Mouse (Mus musculus): Measurements from ENCODE around the gene Dnal4. TPM values are rescaled to one million over a fixed set of nuclear protein-coding genes. Genes with fewer than 3 reads are reported as not detected.
"Not testable (repeated sequence)": the region's sequence is repeated elsewhere in the genome, so short reads cannot be mapped to it uniquely, and the experiment has no call there.

Dnal4 gene
- polyA plus RNA-seq, 1 experiment = 66.8 TPM

DNA sequence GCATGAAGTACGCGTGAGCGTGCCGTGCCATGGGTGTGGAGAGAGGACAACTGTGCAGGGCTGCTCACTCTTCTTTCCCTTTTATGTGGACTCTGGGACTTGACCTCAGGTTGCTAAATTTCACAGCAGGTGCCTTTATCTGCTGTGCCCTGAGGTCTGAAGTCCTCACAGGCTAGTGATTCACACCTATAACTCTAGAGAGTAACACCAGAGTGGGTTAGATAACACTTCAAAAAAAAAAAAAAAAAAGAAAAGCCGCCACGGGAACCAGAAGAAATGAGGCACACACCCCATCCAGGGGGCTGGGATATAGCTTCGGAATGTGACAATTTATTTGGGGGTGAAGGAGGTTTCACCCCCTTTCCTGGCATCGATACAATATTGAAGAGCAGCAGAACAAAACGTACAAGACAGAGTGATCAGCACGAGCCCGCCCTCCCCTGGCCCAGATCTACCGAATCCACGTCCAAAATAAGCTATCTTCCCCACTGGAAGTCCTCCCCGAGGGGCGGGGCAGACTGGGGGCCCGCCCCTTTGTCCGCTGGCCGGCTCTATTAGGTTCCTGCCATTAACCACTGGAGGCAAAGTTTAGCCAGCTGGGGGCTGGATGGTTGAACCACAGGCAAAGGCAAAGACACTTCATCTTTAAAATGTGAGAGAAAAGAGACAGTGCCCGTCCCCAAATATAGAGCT, 46.1 kb upstream of the Dnal4 start:
- no peaks in the 10 kb centered on the region for H3K79me2 ChIP-seq (ENCODE audit: control insufficient read depth, insufficient read depth)
- H3K4me3 ChIP-seq = no peak overlapping the region
- TF ChIP-seq MYOD1 (IDR thresholded peaks at IDR 0.05; ENCODE audit: control insufficient read depth in 1 of 3, insufficient read length in 2 of 3, low read depth in 2 of 3) (no peak), USF1 (IDR thresholded peaks at IDR 0.05; ENCODE audit: low read depth) (no peak), POLR2AphosphoS2 (IDR thresholded peaks at IDR 0.05; ENCODE audit: insufficient read length, low read depth) (no peak)
- H3K36me3 ChIP-seq (ENCODE audit: control insufficient read depth, insufficient read depth) = no peaks in the 10 kb centered on the region
- H3K27me3 ChIP-seq (ENCODE audit: control insufficient read depth, insufficient read depth, insufficient read length) = no peaks in the 10 kb centered on the region
- H3K4me2 ChIP-seq (ENCODE audit: low read depth) = no peak overlapping the region
- no peak overlapping the region for H3ac ChIP-seq (ENCODE audit: control insufficient read depth, insufficient read length)

DNA sequence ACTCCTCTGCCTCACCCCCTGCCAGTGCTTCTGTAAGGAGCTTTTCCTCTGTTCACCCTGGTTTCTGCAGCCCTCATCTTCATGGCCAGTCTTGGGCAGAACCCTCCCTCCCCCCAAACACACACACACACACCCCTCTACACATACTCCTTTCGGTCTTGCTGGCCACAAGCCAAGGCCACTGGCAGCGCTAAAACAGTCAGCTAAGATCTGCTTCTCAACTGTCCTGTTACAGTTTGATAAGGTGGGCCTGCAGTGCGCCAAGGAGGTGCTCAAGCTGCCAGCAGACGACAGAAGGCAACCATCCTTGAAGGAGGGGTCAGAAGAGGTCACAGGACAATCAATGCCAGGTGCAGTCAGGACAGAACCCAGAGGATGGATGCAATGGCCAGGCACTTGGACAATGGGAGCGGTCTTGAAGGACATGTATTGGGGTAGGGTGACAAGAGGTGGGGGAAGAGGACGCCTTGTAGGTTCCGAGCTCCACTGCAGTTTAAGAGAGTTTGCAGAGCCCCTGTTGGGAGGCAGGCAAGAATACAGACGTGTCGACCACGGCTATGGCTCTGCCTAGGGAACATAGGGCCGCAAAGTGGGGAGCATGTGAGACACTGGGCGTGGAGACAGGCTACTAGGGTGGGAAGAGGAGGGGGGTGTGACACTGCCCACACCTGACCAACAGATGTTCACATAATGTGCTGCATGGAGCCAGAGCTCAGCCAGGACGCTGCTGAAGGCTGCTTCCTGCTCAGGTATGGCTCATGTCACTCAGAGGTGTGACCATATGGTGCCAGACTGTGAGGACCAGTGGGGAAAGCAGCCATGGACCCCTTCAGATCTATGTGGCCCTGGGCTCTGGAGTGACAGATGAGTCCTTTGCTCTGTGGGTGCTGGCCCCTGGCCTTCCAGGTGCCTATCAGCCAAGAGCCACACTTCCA, 44.9 kb upstream of the Dnal4 start:
- H3K79me2 ChIP-seq (ENCODE audit: control insufficient read depth, insufficient read depth) = no peaks in the 10 kb centered on the region
- no peak overlapping the region for H3K4me2 ChIP-seq (ENCODE audit: low read depth)
- no peak overlapping the region for H3ac ChIP-seq (ENCODE audit: control insufficient read depth, insufficient read length)
- H3K27me3 ChIP-seq (ENCODE audit: control insufficient read depth, insufficient read depth, insufficient read length) = no peaks in the 10 kb centered on the region
- H3K36me3 ChIP-seq (ENCODE audit: control insufficient read depth, insufficient read depth) = no peaks in the 10 kb centered on the region
- no peak overlapping the region for H3K4me3 ChIP-seq
- peak; percentile 63 for TF ChIP-seq POLR2AphosphoS2 (IDR thresholded peaks at IDR 0.05; ENCODE audit: insufficient read length, low read depth)
- no peak for TF ChIP-seq MYOG (IDR thresholded peaks at IDR 0.05; ENCODE audit: control insufficient read depth in 1 of 3, insufficient read depth in 1 of 3, insufficient read length in 2 of 3, low read depth in 2 of 3)

DNA sequence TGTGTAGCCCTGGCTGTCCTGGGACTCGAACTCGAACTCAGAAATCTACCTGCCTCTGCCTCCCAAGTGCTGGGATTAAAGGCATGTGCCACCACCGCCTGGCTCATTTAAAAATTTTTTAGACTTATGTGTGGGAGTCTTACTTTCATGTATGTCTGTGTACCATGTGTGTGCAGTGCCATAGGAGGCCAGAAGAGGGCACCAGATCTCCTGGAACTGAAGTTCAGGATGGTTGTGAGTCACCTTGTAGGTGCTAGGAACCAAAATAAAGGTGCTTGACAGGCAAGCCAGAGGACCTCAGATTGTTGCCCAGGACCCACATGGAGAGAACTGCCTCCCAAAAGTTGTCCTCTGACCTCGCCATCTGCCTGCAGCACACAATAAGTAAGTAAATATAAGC, 40.7 kb upstream of the Dnal4 start:
- no peak overlapping the region for H3K4me2 ChIP-seq (ENCODE audit: low read depth)
- no peaks in the 10 kb centered on the region for H3K27me3 ChIP-seq (ENCODE audit: control insufficient read depth, insufficient read depth, insufficient read length)
- no peaks in the 10 kb centered on the region for H3K79me2 ChIP-seq (ENCODE audit: control insufficient read depth, insufficient read depth)
- H3K4me3 ChIP-seq = no peak overlapping the region
- no peak overlapping the region for H3ac ChIP-seq (ENCODE audit: control insufficient read depth, insufficient read length)
- no peaks in the 10 kb centered on the region for H3K36me3 ChIP-seq (ENCODE audit: control insufficient read depth, insufficient read depth)
- TF ChIP-seq MYOD1 (IDR thresholded peaks at IDR 0.05; ENCODE audit: control insufficient read depth in 1 of 3, insufficient read length in 2 of 3, low read depth in 2 of 3) (no peak), TCF3 (IDR thresholded peaks at IDR 0.05; ENCODE audit: insufficient read length, low read depth) (no peak), POLR2AphosphoS2 (IDR thresholded peaks at IDR 0.05; ENCODE audit: insufficient read length, low read depth) (no peak), SRF (IDR thresholded peaks at IDR 0.05; ENCODE audit: control insufficient read depth, insufficient read length, low read depth) (no peak), CEBPB (IDR thresholded peaks at IDR 0.05; ENCODE audit: insufficient read depth, poor library complexity, severe bottlenecking) (no peak), MYOG (IDR thresholded peaks at IDR 0.05; ENCODE audit: control insufficient read depth in 1 of 3, insufficient read depth in 1 of 3, insufficient read length in 2 of 3, low read depth in 2 of 3) (no peak), E2F4 (IDR thresholded peaks at IDR 0.05; ENCODE audit: insufficient read depth) (no peak), MAX (IDR thresholded peaks at IDR 0.05; ENCODE audit: low read depth) (no peak), POLR2A (IDR thresholded peaks at IDR 0.05; ENCODE audit: insufficient read length, low read depth) (no peak), TCF12 (IDR thresholded peaks at IDR 0.05; ENCODE audit: insufficient read depth, poor library complexity, severe bottlenecking) (no peak), USF1 (IDR thresholded peaks at IDR 0.05; ENCODE audit: low read depth) (no peak), REST (IDR thresholded peaks at IDR 0.05; ENCODE audit: insufficient read depth, insufficient read length) (no peak)

- Histone ChIP-seq H3ac (ENCODE audit: control insufficient read depth, insufficient read length) (no peak overlapping the region), H3K36me3 (ENCODE audit: control insufficient read depth, insufficient read depth) (no peaks in the 10 kb centered on the region), H3K4me2 (ENCODE audit: low read depth) (peak overlapping the region; percentile 30), H3K27me3 (ENCODE audit: control insufficient read depth, insufficient read depth, insufficient read length) (no peaks in the 10 kb centered on the region), H3K79me2 (ENCODE audit: control insufficient read depth, insufficient read depth) (no peaks in the 10 kb centered on the region), H3K4me3 (no peak overlapping the region)
- TF ChIP-seq MAX (IDR thresholded peaks at IDR 0.05; ENCODE audit: low read depth) = no peak
- TF ChIP-seq MYOD1 (IDR thresholded peaks at IDR 0.05; ENCODE audit: control insufficient read depth in 1 of 3, insufficient read length in 2 of 3, low read depth in 2 of 3) = peak in 2 of 3 experiments; percentile 45 to 53
- TF ChIP-seq MYOG (IDR thresholded peaks at IDR 0.05; ENCODE audit: control insufficient read depth in 1 of 3, insufficient read depth in 1 of 3, insufficient read length in 2 of 3, low read depth in 2 of 3) = peak in 1 of 3 experiments; percentile 37
Measured at GRCm38 (mm10) chr15:79813666-79814258, 36.1 kb upstream of the Dnal4 start.

DNA sequence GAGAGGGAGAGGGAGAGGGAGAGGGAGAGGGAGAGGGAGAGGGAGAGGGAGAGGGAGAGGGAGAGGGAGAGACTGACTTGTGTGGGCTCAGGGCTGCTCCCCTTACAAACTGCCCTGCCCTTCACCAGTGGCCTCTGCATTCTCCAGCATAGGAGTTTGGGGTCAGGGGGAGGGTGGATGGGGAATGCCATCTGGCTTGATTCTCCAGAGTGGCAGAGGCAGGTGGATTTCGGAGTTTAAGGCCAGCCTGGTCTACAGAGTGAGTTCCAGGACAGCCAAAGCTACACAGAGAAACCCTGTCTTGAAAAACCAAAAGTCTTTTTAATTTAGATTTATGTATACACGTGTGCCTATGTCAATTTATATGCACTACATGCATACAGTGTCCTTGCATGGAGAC, 35.2 kb upstream of the Dnal4 start:
- not testable (repeated sequence) for H3K4me3 ChIP-seq; H3K36me3 ChIP-seq (ENCODE audit: control insufficient read depth, insufficient read depth); H3ac ChIP-seq (ENCODE audit: control insufficient read depth, insufficient read length); H3K4me2 ChIP-seq (ENCODE audit: low read depth); H3K27me3 ChIP-seq (ENCODE audit: control insufficient read depth, insufficient read depth, insufficient read length); H3K79me2 ChIP-seq (ENCODE audit: control insufficient read depth, insufficient read depth)
- TF ChIP-seq MYOD1 (IDR thresholded peaks at IDR 0.05; ENCODE audit: control insufficient read depth in 1 of 3, insufficient read length in 2 of 3, low read depth in 2 of 3) = peak in 2 of 3 experiments; percentile 76 to 79

Measured in myocyte (in vitro differentiated cells).